Mouse (Mus musculus): ENCODE measurements around the gene Sema4b. TPM values are rescaled to one million over a fixed set of nuclear protein-coding genes. Genes with fewer than 3 reads are reported as not detected.

Gene Sema4b
- polyA plus RNA-seq, 2 experiments: 6.1 to 8.5 TPM

DNA sequence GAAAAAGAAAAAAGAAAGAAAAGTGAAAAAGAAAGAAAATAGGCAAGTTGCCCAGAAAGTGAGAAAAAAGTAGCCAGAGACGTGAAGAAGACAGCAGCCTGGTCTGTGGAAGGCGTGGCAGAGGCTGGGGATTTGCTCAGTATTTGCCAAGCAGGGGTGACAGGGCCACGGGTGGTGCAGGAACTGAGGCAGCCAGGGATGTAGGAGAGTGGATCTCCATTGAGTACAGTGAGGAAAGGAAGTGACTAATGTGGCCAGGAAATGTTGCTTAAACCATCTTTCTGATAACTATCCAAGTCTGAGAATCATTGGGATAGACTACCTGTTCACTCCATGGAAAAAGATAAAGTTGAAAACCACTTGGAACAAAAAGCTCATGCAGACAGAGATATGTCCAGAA lies 10.5 kb upstream of the Sema4b start:
- no peaks in the 10 kb centered on the region for H3K9me3 ChIP-seq (ENCODE audit: control insufficient read depth, low read length)
- H3K4me3 ChIP-seq (ENCODE audit: insufficient read depth in 1 of 2, low read depth in 2 of 2, low read length in 2 of 2): no peak overlapping the region
- no peaks in the 10 kb centered on the region for H3K27me3 ChIP-seq (ENCODE audit: control insufficient read depth, insufficient read depth, low read length)
- H3K4me2 ChIP-seq (ENCODE audit: low read depth): no peak overlapping the region
- TF ChIP-seq CTCF (IDR thresholded peaks at IDR 0.05; ENCODE audit: low read depth) (no peak), EP300 (IDR thresholded peaks at IDR 0.05; ENCODE audit: low read depth) (no peak)
- H3K4me1 ChIP-seq (replicated peaks; ENCODE audit: control insufficient read depth in 2 of 2, insufficient read depth in 2 of 2, low read length in 1 of 2): peaks cover 8 to 22% of the 10 kb centered on the region in 2 experiments
- no peak overlapping the region for H3K9ac ChIP-seq (replicated peaks)
- no peak for DNase-seq (ENCODE audit: low read depth in 3 of 3, low spot score in 3 of 3)
- no peaks in the 10 kb centered on the region for H3K36me3 ChIP-seq (replicated peaks; ENCODE audit: control insufficient read depth, insufficient read depth, low read depth)
- H3K27ac ChIP-seq: no peak overlapping the region
- ATAC-seq (ENCODE audit: insufficient read depth): no peak
- 41% methylated on average over 3 of the region's 3 CpGs for WGBS (ENCODE audit: insufficient replicate concordance)

DNA sequence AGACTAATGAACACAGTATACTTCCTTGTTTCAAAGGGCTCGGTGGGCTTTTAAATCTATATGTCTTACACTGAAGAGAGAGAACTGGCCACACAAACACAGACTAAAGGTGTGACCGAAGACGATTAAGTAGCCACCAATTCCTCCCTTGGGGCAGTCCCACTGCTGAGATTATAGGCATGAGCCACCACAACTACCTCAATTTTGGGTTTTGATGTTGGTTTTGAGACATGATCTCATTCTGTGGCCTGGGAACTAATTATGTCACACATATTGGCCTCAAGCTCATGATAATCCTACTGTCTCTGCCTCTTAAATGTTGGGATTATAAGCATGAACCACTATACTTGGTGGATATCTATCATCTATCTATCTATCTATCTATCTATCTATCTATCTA lies 9.2 kb upstream of the Sema4b start:
- Histone ChIP-seq H3K9ac (replicated peaks) (no peak overlapping the region), H3K9me3 (ENCODE audit: control insufficient read depth, low read length) (no peaks in the 10 kb centered on the region), H3K27me3 (ENCODE audit: control insufficient read depth, insufficient read depth, low read length) (no peaks in the 10 kb centered on the region), H3K27ac (no peak overlapping the region), H3K4me3 (ENCODE audit: insufficient read depth in 1 of 2, low read depth in 2 of 2, low read length in 2 of 2) (no peak overlapping the region), H3K4me2 (ENCODE audit: low read depth) (no peak overlapping the region), H3K4me1 (replicated peaks; ENCODE audit: control insufficient read depth in 2 of 2, insufficient read depth in 2 of 2, low read length in 1 of 2) (peaks cover 10 to 23% of the 10 kb centered on the region in 2 experiments), H3K36me3 (replicated peaks; ENCODE audit: control insufficient read depth, insufficient read depth, low read depth) (no peaks in the 10 kb centered on the region)
- no peak for DNase-seq (ENCODE audit: low read depth in 3 of 3, low spot score in 3 of 3)
- 75% methylated on average over 3 of the region's 3 CpGs for WGBS (ENCODE audit: insufficient replicate concordance)
- no peak for ATAC-seq (ENCODE audit: insufficient read depth)
- TF ChIP-seq EP300 (IDR thresholded peaks at IDR 0.05; ENCODE audit: low read depth): no peak
- TF ChIP-seq CTCF (IDR thresholded peaks at IDR 0.05; ENCODE audit: low read depth): no peak

DNA sequence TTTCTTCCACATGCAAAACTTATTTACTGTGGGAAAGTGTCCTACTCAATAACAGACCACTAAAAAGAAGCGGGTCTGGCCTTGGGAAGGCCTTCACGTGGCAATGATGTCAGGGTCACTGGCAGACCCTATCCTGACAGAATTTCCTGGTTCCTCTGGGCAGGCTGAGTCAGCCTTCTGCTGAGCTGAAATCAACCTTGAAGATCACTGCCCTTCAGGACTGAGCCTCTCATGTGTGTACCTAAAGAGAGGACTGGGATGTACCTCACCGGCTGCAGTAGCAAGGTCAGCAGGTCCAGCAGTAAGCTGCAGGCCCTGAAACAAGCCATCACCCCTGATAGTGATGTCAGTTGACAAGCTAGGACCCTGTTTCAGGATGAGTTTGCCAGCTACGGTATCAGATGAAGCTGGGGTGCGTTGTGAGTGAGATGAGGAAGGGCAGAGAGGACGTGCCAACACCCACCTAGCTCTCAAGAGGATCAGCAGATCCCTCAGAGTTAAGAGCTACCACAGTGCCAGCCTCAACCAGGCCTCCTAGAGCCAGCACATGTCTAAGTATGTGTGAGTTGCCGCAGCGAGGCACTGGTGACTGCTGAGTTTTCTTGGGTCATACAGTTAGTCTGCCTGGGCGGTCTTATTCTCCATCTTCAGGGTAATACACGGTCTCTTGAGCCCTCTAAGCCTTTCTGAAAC lies 8.5 kb upstream of the Sema4b start:
- H3K36me3 ChIP-seq (replicated peaks; ENCODE audit: control insufficient read depth, insufficient read depth, low read depth): no peaks in the 10 kb centered on the region

DNA sequence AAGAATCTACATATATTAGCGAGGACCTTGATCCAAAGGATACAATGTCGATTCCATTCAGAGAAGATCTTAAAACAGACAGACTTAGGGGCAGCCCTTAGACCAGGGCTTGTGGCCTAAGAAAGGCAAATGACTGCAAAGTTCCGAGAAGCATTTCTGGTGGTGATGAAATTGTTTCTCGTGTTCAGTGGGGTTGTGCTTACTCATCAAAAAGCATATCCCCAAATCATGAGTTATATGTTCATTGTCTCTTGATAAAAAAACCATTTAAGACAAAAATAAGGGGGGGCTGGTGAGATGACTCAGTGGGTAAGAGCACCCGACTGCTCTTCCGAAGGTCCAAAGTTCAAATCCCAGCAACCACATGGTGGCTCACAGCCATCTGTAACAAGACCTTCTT lies 7.3 kb upstream of the Sema4b start:
- no peak for TF ChIP-seq CTCF (IDR thresholded peaks at IDR 0.05; ENCODE audit: low read depth)
- TF ChIP-seq EP300 (IDR thresholded peaks at IDR 0.05; ENCODE audit: low read depth): no peak
- H3K9me3 ChIP-seq (ENCODE audit: control insufficient read depth, low read length): no peaks in the 10 kb centered on the region
- DNase-seq (ENCODE audit: low read depth in 3 of 3, low spot score in 3 of 3) (no peak), ATAC-seq (ENCODE audit: insufficient read depth) (no peak)
- WGBS (ENCODE audit: insufficient replicate concordance): 76% methylated on average over 6 of the region's 6 CpGs
- peaks cover 10 to 21% of the 10 kb centered on the region in 2 experiments for H3K4me1 ChIP-seq (replicated peaks; ENCODE audit: control insufficient read depth in 2 of 2, insufficient read depth in 2 of 2, low read length in 1 of 2)
- H3K4me3 ChIP-seq (ENCODE audit: insufficient read depth in 1 of 2, low read depth in 2 of 2, low read length in 2 of 2): no peak overlapping the region
- no peaks in the 10 kb centered on the region for H3K27me3 ChIP-seq (ENCODE audit: control insufficient read depth, insufficient read depth, low read length)
- no peak overlapping the region for H3K4me2 ChIP-seq (ENCODE audit: low read depth)
- H3K27ac ChIP-seq: no peak overlapping the region
- H3K9ac ChIP-seq (replicated peaks): no peak overlapping the region
- H3K36me3 ChIP-seq (replicated peaks; ENCODE audit: control insufficient read depth, insufficient read depth, low read depth): no peaks in the 10 kb centered on the region

More for the DNA sequence above, 8.5 kb upstream of the Sema4b start:
- no peak overlapping the region for H3K9ac ChIP-seq (replicated peaks)
- H3K27ac ChIP-seq: no peak overlapping the region
- peaks cover 10 to 21% of the 10 kb centered on the region in 2 experiments for H3K4me1 ChIP-seq (replicated peaks; ENCODE audit: control insufficient read depth in 2 of 2, insufficient read depth in 2 of 2, low read length in 1 of 2)
- TF ChIP-seq EP300 (IDR thresholded peaks at IDR 0.05; ENCODE audit: low read depth) (no peak), CTCF (IDR thresholded peaks at IDR 0.05; ENCODE audit: low read depth) (no peak)
- DNase-seq (ENCODE audit: low read depth in 3 of 3, low spot score in 3 of 3): no peak
- no peaks in the 10 kb centered on the region for H3K9me3 ChIP-seq (ENCODE audit: control insufficient read depth, low read length)
- 80% methylated on average over 10 of the region's 10 CpGs for WGBS (ENCODE audit: insufficient replicate concordance)
- H3K4me3 ChIP-seq (ENCODE audit: insufficient read depth in 1 of 2, low read depth in 2 of 2, low read length in 2 of 2): no peak overlapping the region
- ATAC-seq (ENCODE audit: insufficient read depth): no peak
- no peak overlapping the region for H3K4me2 ChIP-seq (ENCODE audit: low read depth)
- no peaks in the 10 kb centered on the region for H3K27me3 ChIP-seq (ENCODE audit: control insufficient read depth, insufficient read depth, low read length)

DNA sequence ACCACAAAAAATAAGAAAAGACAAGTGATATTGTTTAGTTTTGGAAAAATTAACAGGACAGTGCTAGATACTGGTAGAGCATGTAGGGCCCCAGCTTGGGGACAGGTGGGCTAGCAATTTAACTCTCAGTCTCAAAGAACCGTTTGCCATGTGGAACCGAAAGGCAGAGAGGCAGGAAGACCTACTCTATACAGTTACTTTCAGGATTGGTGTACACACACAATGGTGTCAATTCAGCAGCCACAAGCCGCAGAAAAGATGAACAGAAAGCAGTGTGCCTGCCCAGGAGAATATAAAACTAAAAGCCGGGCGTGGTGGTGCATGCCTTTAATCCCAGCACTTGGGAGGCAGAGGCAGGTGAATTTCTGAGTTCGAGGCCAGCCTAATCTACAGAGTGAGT lies 6.9 kb upstream of the Sema4b start:
- H3K9ac ChIP-seq (replicated peaks): no peak overlapping the region
- H3K4me1 ChIP-seq (replicated peaks; ENCODE audit: control insufficient read depth in 2 of 2, insufficient read depth in 2 of 2, low read length in 1 of 2): peaks cover 13 to 24% of the 10 kb centered on the region in 2 experiments
- H3K9me3 ChIP-seq (ENCODE audit: control insufficient read depth, low read length): no peaks in the 10 kb centered on the region
- H3K4me3 ChIP-seq (ENCODE audit: insufficient read depth in 1 of 2, low read depth in 2 of 2, low read length in 2 of 2): no peak overlapping the region
- no peak for DNase-seq (ENCODE audit: low read depth in 3 of 3, low spot score in 3 of 3)
- no peak overlapping the region for H3K4me2 ChIP-seq (ENCODE audit: low read depth)
- no peak for ATAC-seq (ENCODE audit: insufficient read depth)
- 78% methylated on average over 6 of the region's 6 CpGs for WGBS (ENCODE audit: insufficient replicate concordance)
- H3K27ac ChIP-seq: no peak overlapping the region
- no peaks in the 10 kb centered on the region for H3K27me3 ChIP-seq (ENCODE audit: control insufficient read depth, insufficient read depth, low read length)
- TF ChIP-seq EP300 (IDR thresholded peaks at IDR 0.05; ENCODE audit: low read depth) (no peak), CTCF (IDR thresholded peaks at IDR 0.05; ENCODE audit: low read depth) (no peak)
- no peaks in the 10 kb centered on the region for H3K36me3 ChIP-seq (replicated peaks; ENCODE audit: control insufficient read depth, insufficient read depth, low read depth)

All from liver, embryonic 14.5 days (tissue).